Mouse (Mus musculus): ENCODE results near the gene Exosc5. TPM values are rescaled to one million over a fixed set of nuclear protein-coding genes. Genes with fewer than 3 reads are reported as not detected.

The Exosc5 gene
- polyA plus RNA-seq, 1 experiment from 2014 or later = 49.2 TPM

- Histone ChIP-seq H3K9ac (replicated peaks) (no peak overlapping the region), H3K27ac (ENCODE audit: low read depth) (no peak overlapping the region), H3K9me3 (ENCODE audit: low read length) (0 out of 2 replicates have a peak, but pooled peaks cover 7% of the 10 kb centered on the region), H3K4me1 (ENCODE audit: insufficient read depth) (peaks cover 43% of the 10 kb centered on the region), H3K27me3 (ENCODE audit: insufficient read depth, low read length) (no peaks in the 10 kb centered on the region), H3K36me3 (replicated peaks; ENCODE audit: insufficient read depth, low read length) (peaks cover 25% of the 10 kb centered on the region), H3K4me2 (ENCODE audit: low read depth, low read length) (peak overlapping the region; percentile 58), H3K4me3 (ENCODE audit: low read depth, low read length) (no peak overlapping the region)
- 49% methylated on average over 33 of the region's 37 CpGs for WGBS (ENCODE audit: insufficient replicate concordance)
- ATAC-seq (no peak), DNase-seq (peak; percentile 68)
- TF ChIP-seq EP300 (IDR thresholded peaks at IDR 0.05; ENCODE audit: low read depth) (no peak), CTCF (IDR thresholded peaks at IDR 0.05; ENCODE audit: low read depth) (no peak)
Observed at GRCm38 (mm10) chr7:25704716-25705364, 45.9 kb downstream of the Exosc5 start.

GRCm38 (mm10) chr7:25705801-25706251 lies 46.9 kb downstream of the Exosc5 start:
- H3K36me3 ChIP-seq (replicated peaks; ENCODE audit: insufficient read depth, low read length) = peaks cover 23% of the 10 kb centered on the region
- TF ChIP-seq EP300 (IDR thresholded peaks at IDR 0.05; ENCODE audit: low read depth) = peak; percentile 47; the same call in 1 of the 2 replicates
- TF ChIP-seq CTCF (IDR thresholded peaks at IDR 0.05; ENCODE audit: low read depth) = no peak
- 0 out of 2 replicates have a peak overlapping the region, but pooled peaks have one; percentile 26 for H3K4me2 ChIP-seq (ENCODE audit: low read depth, low read length)
- ATAC-seq (peak; percentile 8; the same call in 1 of the 2 replicates), DNase-seq (no peak)
- H3K9ac ChIP-seq (replicated peaks) = no peak overlapping the region
- peaks cover 53% of the 10 kb centered on the region for H3K4me1 ChIP-seq (ENCODE audit: insufficient read depth)
- H3K9me3 ChIP-seq (ENCODE audit: low read length) = 0 out of 2 replicates have a peak, but pooled peaks cover 7% of the 10 kb centered on the region
- WGBS (ENCODE audit: insufficient replicate concordance) = 54% methylated on average over 6 of the region's 6 CpGs
- no peak overlapping the region for H3K4me3 ChIP-seq (ENCODE audit: low read depth, low read length)
- no peaks in the 10 kb centered on the region for H3K27me3 ChIP-seq (ENCODE audit: insufficient read depth, low read length)
- peak overlapping the region; percentile 85 for H3K27ac ChIP-seq (ENCODE audit: low read depth)

- ATAC-seq = no peak
- Histone ChIP-seq H3K27me3 (ENCODE audit: insufficient read depth, low read length) (no peaks in the 10 kb centered on the region), H3K27ac (ENCODE audit: low read depth) (peak overlapping the region; percentile 85), H3K9me3 (ENCODE audit: low read length) (0 out of 2 replicates have a peak, but pooled peaks cover 6% of the 10 kb centered on the region), H3K4me2 (ENCODE audit: low read depth, low read length) (peak overlapping the region; percentile 26; the same call in 1 of the 2 replicates), H3K9ac (replicated peaks) (0 out of 2 replicates have a peak overlapping the region, but pooled peaks have one; percentile 5), H3K36me3 (replicated peaks; ENCODE audit: insufficient read depth, low read length) (peaks cover 16% of the 10 kb centered on the region), H3K4me1 (ENCODE audit: insufficient read depth) (peaks cover 57% of the 10 kb centered on the region), H3K4me3 (ENCODE audit: low read depth, low read length) (no peak overlapping the region)
- no peak for DNase-seq
- 42% methylated on average over 7 of the region's 7 CpGs for WGBS (ENCODE audit: insufficient replicate concordance)
- no peak for TF ChIP-seq CTCF (IDR thresholded peaks at IDR 0.05; ENCODE audit: low read depth)
Observed at GRCm38 (mm10) chr7:25706578-25707170, 47.7 kb downstream of the Exosc5 start.

GRCm38 (mm10) chr7:25707581-25708292 lies 48.8 kb downstream of the Exosc5 start:
- peaks cover 8% of the 10 kb centered on the region; the same call in 1 of the 2 replicates for H3K36me3 ChIP-seq (replicated peaks; ENCODE audit: insufficient read depth, low read length)
- peak overlapping the region; percentile 85 for H3K27ac ChIP-seq (ENCODE audit: low read depth)
- TF ChIP-seq CTCF (IDR thresholded peaks at IDR 0.05; ENCODE audit: low read depth) (no peak), EP300 (IDR thresholded peaks at IDR 0.05; ENCODE audit: low read depth) (no peak)
- no peaks in the 10 kb centered on the region for H3K27me3 ChIP-seq (ENCODE audit: insufficient read depth, low read length)
- WGBS (ENCODE audit: insufficient replicate concordance) = 39% methylated on average over 15 of the region's 15 CpGs
- no peak overlapping the region for H3K4me3 ChIP-seq (ENCODE audit: low read depth, low read length)
- H3K9ac ChIP-seq (replicated peaks) = peak overlapping the region; percentile 5; the same call in 1 of the 2 replicates
- peak; percentile 53 for DNase-seq
- H3K4me1 ChIP-seq (ENCODE audit: insufficient read depth) = peaks cover 62% of the 10 kb centered on the region
- H3K4me2 ChIP-seq (ENCODE audit: low read depth, low read length) = no peak overlapping the region
- ATAC-seq = peak; percentile 31
- H3K9me3 ChIP-seq (ENCODE audit: low read length) = no peaks in the 10 kb centered on the region

- no peak for DNase-seq
- no peaks in the 10 kb centered on the region for H3K9me3 ChIP-seq (ENCODE audit: low read length)
- peaks cover 24% of the 10 kb centered on the region for H3K36me3 ChIP-seq (replicated peaks; ENCODE audit: insufficient read depth, low read length)
- peaks cover 51% of the 10 kb centered on the region for H3K4me1 ChIP-seq (ENCODE audit: insufficient read depth)
- H3K27ac ChIP-seq (ENCODE audit: low read depth) = 0 out of 2 replicates have a peak overlapping the region, but pooled peaks have one; percentile 70
- no peaks in the 10 kb centered on the region for H3K27me3 ChIP-seq (ENCODE audit: insufficient read depth, low read length)
- H3K4me2 ChIP-seq (ENCODE audit: low read depth, low read length) = 0 out of 2 replicates have a peak overlapping the region, but pooled peaks have one; percentile 9
- no peak for ATAC-seq
- peak overlapping the region; percentile 2; the same call in 1 of the 2 replicates for H3K9ac ChIP-seq (replicated peaks)
- H3K4me3 ChIP-seq (ENCODE audit: low read depth, low read length) = no peak overlapping the region
- WGBS (ENCODE audit: insufficient replicate concordance) = 50% methylated on average over 12 of the region's 12 CpGs
- TF ChIP-seq CTCF (IDR thresholded peaks at IDR 0.05; ENCODE audit: low read depth) (no peak), EP300 (IDR thresholded peaks at IDR 0.05; ENCODE audit: low read depth) (no peak)
Observed at GRCm38 (mm10) chr7:25709961-25710360, 51.0 kb downstream of the Exosc5 start.

All from liver, postnatal 0 days (tissue).